Mouse (Mus musculus): ENCODE data around the gene Mov10l1. TPM values are rescaled to one million over a fixed set of nuclear protein-coding genes. Genes with fewer than 3 reads are reported as not detected.

Mov10l1 gene
- polyA plus RNA-seq (2015; fragmentation: Nextera tagmentation; extraction: Ambion mirVana), result 69.4 and 76.5 TPM in 2 replicates

DNA sequence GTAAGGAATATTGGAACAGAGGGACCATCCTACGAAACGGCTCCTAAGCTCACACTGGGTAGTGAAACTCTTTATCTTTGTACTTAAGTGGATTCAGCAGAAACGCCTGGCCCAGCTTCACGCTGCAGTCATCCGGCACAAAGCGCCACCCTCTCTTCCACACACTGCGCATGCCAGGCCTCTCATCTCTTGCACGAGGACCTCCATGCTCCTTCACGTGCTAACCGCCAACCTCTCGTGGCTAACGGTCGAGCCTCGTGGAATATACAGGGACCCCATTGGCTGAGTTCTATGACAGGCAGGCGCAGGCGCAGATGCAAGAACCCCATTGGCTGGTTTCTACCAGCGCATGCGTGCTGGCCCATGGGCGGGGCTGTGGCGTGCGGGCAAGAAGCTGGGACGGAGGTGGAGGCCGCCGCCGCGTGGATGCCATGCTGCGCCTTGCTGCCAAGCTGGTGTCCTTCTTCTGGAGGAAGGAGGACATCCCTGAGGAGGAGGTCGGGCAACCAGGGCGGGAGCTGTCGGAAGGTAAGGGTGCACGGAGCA lies at the start of gene Mov10l1:
Mov10l1 (plus strand) TSS at position 376 of the 546 bp plus-strand sequence.
- no peak for ATAC-seq (replicated peaks; ENCODE audit: insufficient number of reproducible peaks, insufficient read depth, low FRiP score, low read depth)
- Histone ChIP-seq H3K36me3 (no peaks in the 10 kb centered on the region), H3K9ac (no peak within 1 kb of the TSS), H3K27me3 (no peaks in the 10 kb centered on the region), H3K27ac (no peak within 1 kb of the TSS), H3K4me3 (no peak within 1 kb of the TSS), H3K4me2 (no peak within 1 kb of the TSS), H3K4me1 (replicated peaks) (no peaks in the 10 kb centered on the region), H3K9me3 (replicated peaks) (no peaks in the 10 kb centered on the region)
- 84% methylated on average over 31 of the region's 31 CpGs for WGBS

DNA sequence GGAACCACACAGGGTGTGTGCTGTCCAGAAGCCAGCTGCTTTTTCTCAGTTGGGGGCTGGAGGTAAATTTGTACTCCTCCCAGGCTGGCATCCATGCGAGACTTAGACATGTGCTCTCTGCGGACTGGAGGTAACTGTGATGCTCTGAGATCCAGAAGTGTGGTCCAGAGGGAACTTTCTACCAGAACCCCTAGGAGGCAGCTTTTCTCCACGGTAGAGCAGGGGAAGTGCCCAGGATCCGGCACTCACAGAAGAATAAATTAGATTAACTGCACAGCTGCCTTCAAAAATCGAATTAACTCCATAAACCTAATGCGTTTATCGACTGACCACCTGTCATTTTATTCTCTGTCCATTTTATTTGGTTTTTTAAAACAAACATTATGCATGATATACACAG lies 48.6 kb upstream of the Mov10l1 start:
- 63% methylated on average over 7 of the region's 7 CpGs for WGBS
- H3K4me1 ChIP-seq (replicated peaks), result no peaks in the 10 kb centered on the region
- H3K9me3 ChIP-seq (replicated peaks), result no peaks in the 10 kb centered on the region
- 0 out of 2 replicates have a peak, but pooled peaks have one; percentile 10 for ATAC-seq (replicated peaks; ENCODE audit: insufficient number of reproducible peaks, insufficient read depth, low FRiP score, low read depth)
- no peak overlapping the region for H3K4me2 ChIP-seq
- no peaks in the 10 kb centered on the region for H3K27me3 ChIP-seq
- no peak overlapping the region for H3K4me3 ChIP-seq
- no peaks in the 10 kb centered on the region for H3K36me3 ChIP-seq
- no peak overlapping the region for H3K9ac ChIP-seq
- no peak overlapping the region for H3K27ac ChIP-seq

DNA sequence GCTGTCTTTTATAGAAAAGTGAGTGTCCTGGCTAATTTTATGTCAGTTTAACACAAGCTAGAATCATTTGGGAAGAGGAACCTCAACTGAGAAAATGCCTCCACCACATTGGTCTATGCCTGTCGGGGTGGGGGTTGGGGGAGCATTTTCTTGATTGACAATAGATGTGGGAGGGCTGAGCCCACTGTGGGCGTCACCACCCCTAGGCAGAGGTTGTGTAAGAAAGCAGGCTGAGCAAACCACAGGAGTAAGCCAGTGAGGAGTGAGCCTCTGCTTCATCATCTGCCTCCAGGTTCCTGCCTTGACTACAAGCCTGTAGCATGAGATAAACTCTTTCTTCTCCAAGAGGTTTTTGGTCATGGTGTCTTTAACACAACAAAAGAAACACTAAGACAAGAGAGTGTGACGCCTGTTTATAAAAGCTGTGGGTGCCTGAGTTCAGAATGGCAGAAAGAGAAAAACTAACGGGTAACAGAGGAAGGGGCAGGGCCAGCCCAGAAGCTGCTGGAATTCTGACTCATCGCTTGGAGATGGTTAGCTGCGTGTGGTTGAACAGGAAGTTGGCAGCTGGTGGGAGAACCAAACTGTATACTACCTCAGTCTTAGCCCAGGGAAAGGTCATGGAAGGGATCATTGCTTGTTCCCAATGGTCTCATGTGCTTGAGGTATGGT lies 46.0 kb upstream of the Mov10l1 start:
- 61% methylated on average over 6 of the region's 6 CpGs for WGBS
- no peaks in the 10 kb centered on the region for H3K9me3 ChIP-seq (replicated peaks)
- no peak overlapping the region for H3K9ac ChIP-seq
- no peak overlapping the region for H3K4me3 ChIP-seq
- no peak for ATAC-seq (replicated peaks; ENCODE audit: insufficient number of reproducible peaks, insufficient read depth, low FRiP score, low read depth)
- H3K27me3 ChIP-seq, result no peaks in the 10 kb centered on the region
- H3K4me2 ChIP-seq, result no peak overlapping the region
- H3K27ac ChIP-seq, result no peak overlapping the region
- no peaks in the 10 kb centered on the region for H3K4me1 ChIP-seq (replicated peaks)
- no peaks in the 10 kb centered on the region for H3K36me3 ChIP-seq

DNA sequence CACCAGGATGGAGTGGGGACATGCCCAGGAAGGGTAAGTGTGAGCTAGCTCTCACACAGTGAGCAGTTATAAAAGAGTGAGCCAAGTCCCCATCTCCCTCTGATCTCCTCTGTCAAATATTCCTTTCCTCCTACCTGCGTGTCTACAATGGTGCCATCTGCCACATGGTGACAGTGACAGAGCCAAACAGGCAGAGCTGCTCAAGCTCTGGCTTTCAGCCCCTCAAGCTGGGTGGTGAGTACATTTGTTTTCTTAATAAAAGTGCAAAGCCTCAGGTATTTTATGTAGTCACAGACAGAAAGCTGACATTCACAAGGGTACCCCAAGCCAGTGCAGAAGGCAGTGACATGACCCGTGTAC lies 45.4 kb upstream of the Mov10l1 start:
- H3K4me1 ChIP-seq (replicated peaks), result no peaks in the 10 kb centered on the region; the same call in 1 of the 2 replicates
- ATAC-seq (replicated peaks; ENCODE audit: insufficient number of reproducible peaks, insufficient read depth, low FRiP score, low read depth), result no peak
- H3K4me2 ChIP-seq, result no peak overlapping the region
- no peaks in the 10 kb centered on the region for H3K36me3 ChIP-seq
- H3K27me3 ChIP-seq, result no peaks in the 10 kb centered on the region
- no peaks in the 10 kb centered on the region for H3K9me3 ChIP-seq (replicated peaks)
- H3K9ac ChIP-seq, result no peak overlapping the region
- WGBS, result 68% methylated on average over 2 of the region's 2 CpGs
- no peak overlapping the region for H3K4me3 ChIP-seq
- H3K27ac ChIP-seq, result no peak overlapping the region

DNA sequence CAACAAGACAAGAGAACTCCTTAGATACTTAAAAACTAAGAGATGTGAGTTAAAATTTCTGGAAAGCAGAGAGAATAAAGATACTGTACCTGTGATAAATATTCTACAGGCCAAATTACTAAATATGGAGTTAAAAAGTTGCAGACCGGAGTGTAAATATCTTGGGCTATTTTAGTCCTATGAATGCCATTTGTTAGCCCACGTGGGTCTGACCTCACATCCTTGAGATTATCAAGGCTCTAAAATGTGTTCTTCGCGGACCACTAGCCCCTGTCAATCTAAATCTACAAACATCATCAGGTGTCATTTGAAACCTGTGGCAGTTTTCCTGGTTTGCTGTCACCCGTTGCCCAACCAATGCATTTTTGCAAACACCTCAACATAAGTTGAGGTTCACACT lies 39.9 kb upstream of the Mov10l1 start:
- WGBS, result 29% methylated on average over 5 of the region's 5 CpGs
- Histone ChIP-seq H3K4me3 (no peak overlapping the region), H3K9ac (no peak overlapping the region), H3K27ac (peak overlapping the region; percentile 16; the same call in 1 of the 2 replicates), H3K9me3 (replicated peaks) (no peaks in the 10 kb centered on the region), H3K4me1 (replicated peaks) (peaks cover 4% of the 10 kb centered on the region; the same call in 1 of the 2 replicates), H3K36me3 (no peaks in the 10 kb centered on the region), H3K4me2 (no peak overlapping the region), H3K27me3 (no peaks in the 10 kb centered on the region)
- no peak for ATAC-seq (replicated peaks; ENCODE audit: insufficient number of reproducible peaks, insufficient read depth, low FRiP score, low read depth)

DNA sequence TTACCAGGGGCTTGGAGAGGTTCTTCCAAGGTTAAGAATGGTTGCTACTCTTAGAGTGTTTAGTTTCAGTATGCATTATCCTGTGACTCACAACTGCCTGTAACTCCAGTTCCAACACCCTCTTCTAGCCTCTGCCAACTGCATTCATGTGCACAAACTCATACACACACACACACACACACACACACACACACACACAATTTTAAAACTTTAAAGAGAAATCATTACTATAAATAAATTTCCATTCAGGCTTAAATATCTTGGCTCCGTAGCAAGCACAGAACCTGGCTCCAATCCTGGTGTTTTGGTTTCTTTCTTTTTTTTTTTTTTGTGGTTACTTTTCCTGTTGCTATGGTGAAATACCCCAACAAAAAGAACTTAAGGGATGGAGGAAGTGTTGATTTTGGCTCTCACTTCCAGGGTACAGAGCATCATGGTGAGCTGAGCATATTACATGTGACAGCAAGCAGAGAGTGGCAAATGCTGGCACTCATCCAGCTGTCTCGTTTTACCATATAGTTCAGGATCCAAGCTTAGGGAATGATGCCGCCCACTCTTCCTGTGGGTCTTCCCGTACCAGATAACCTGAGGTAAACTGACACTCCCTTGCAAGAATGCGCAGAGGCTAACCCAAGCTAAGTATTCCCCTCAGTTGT lies 38.7 kb upstream of the Mov10l1 start:
- no peaks in the 10 kb centered on the region for H3K27me3 ChIP-seq
- no peak for ATAC-seq (replicated peaks; ENCODE audit: insufficient number of reproducible peaks, insufficient read depth, low FRiP score, low read depth)
- H3K9me3 ChIP-seq (replicated peaks), result no peaks in the 10 kb centered on the region

DNA sequence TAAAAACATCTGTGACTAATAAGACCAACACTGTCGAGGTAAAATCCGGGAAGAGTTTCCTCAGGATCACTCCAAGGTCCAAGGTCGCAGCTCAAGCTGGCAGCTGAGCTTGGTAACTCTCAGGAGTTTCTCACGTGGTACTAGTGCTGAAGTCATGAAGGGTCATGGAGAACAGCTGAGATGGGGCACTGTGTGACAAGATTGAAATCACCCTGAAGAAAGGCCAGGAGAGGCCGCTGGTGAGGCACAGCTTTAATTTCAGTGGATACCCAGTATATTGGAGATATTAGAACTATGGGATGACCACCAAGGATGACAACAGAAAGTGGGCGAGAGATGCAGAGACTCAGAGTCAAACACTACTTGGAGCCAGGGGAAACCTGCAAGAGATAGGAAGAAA lies 35.9 kb upstream of the Mov10l1 start:
- no peak overlapping the region for H3K27ac ChIP-seq
- no peaks in the 10 kb centered on the region for H3K27me3 ChIP-seq
- 58% methylated on average over 6 of the region's 6 CpGs for WGBS
- no peak overlapping the region for H3K4me3 ChIP-seq
- no peak for ATAC-seq (replicated peaks; ENCODE audit: insufficient number of reproducible peaks, insufficient read depth, low FRiP score, low read depth)
- H3K9me3 ChIP-seq (replicated peaks), result no peaks in the 10 kb centered on the region
- H3K36me3 ChIP-seq, result no peaks in the 10 kb centered on the region
- H3K4me2 ChIP-seq, result no peak overlapping the region
- peaks cover 4% of the 10 kb centered on the region; the same call in 1 of the 2 replicates for H3K4me1 ChIP-seq (replicated peaks)
- H3K9ac ChIP-seq, result no peak overlapping the region

More for the DNA sequence above, 38.7 kb upstream of the Mov10l1 start:
- Histone ChIP-seq H3K36me3 (no peaks in the 10 kb centered on the region), H3K4me3 (no peak overlapping the region), H3K4me2 (no peak overlapping the region), H3K9ac (no peak overlapping the region), H3K27ac (peak overlapping the region; percentile 16; the same call in 1 of the 2 replicates), H3K4me1 (replicated peaks) (peaks cover 4% of the 10 kb centered on the region; the same call in 1 of the 2 replicates)
- WGBS, result 64% methylated on average over 5 of the region's 5 CpGs

DNA sequence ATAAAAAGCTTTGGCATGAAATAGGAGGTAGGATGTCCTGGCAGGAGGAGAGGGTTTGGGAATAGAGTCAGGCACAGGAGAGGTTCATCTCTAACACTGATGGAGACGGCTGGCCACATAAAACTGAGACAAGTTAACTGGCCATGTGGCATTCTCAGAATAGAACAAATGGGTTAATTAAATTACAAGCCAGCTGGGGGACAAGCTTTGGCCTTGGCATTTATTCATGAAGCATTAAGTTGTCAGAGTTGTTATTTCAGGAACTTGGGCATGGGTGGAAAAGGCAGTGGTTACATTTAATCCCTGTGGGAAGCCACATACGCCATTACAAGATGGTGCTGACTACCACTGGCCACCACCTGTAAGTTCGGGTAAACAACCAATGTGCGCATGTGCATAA lies 31.5 kb upstream of the Mov10l1 start:
- peaks cover 8% of the 10 kb centered on the region for H3K4me1 ChIP-seq (replicated peaks)
- no peak overlapping the region for H3K4me2 ChIP-seq
- no peak overlapping the region for H3K4me3 ChIP-seq
- no peak overlapping the region for H3K9ac ChIP-seq
- H3K9me3 ChIP-seq (replicated peaks), result no peaks in the 10 kb centered on the region
- no peak for ATAC-seq (replicated peaks; ENCODE audit: insufficient number of reproducible peaks, insufficient read depth, low FRiP score, low read depth)
- H3K27me3 ChIP-seq, result peaks cover 30% of the 10 kb centered on the region
- H3K36me3 ChIP-seq, result no peaks in the 10 kb centered on the region
- H3K27ac ChIP-seq, result no peak overlapping the region
- 84% methylated on average over 4 of the region's 4 CpGs for WGBS

DNA sequence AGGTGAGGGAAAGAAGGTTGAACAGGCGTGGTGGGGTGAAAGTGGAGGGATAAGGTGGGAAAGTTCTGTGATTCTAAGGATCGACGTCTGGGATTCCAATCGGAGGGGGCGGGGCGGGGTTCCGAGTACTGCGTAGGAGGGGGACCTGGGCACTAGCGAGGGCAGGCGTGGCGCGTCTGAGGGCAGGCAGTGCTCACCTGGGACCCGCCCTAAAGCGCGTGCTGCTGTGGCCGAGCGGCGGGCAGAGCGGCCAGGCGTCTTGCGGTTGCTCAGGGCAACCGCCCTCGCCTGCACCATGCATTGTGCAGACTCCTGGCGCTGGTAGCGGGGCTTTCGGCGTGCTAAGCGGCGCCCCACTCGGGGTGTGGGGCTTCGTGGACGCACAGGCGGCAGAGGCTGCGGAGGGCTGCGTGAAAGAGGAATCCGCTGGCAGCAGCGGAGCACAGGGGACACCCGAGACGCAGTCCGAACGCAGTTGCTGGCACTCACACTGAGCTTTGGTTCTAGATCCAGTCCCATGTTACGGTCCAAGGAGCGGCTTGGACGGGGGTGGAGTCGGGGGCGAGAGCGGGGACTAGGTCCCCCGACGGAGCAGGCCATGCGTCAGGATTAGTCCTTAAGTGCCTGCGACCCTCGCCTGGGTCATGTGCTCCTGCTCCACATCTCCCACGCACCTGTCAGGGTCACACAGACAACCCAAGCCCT lies 28.2 kb upstream of the Mov10l1 start, which contains the start of gene Ttll8:
Ttll8 (minus strand) TSS at position 51 of the 705 bp plus-strand sequence.
- Histone ChIP-seq H3K9ac (peak within 1 kb of the TSS; percentile 51), H3K27ac (no peak within 1 kb of the TSS), H3K4me1 (replicated peaks) (peaks cover 8% of the 10 kb centered on the region), H3K4me3 (peak within 1 kb of the TSS; percentile 50), H3K4me2 (peak within 1 kb of the TSS; percentile 94), H3K36me3 (no peaks in the 10 kb centered on the region), H3K27me3 (peaks cover 36% of the 10 kb centered on the region), H3K9me3 (replicated peaks) (no peaks in the 10 kb centered on the region)
- WGBS, result 3% methylated on average over 53 of the region's 53 CpGs
- ATAC-seq (replicated peaks; ENCODE audit: insufficient number of reproducible peaks, insufficient read depth, low FRiP score, low read depth), result peak; percentile 70

DNA sequence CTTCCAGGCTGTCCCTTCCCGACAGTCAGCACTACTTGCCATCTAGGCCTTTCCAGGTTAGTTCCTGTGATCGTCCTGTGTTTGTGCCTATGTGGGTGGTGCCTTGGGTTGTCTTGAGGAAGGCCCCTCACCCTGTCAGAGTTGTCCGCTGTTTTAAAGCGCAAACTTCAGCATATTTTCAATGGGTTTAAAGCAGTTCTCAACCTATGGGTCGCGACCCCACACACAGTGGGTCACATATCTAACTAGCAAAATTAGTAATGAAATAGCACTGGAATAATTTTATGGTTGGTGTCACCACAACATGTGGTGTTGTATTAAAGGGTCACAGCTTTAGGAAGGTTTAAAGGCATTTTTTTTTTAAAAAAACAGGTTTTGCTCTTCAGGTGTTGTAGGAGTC lies 27.4 kb upstream of the Mov10l1 start:
- H3K9me3 ChIP-seq (replicated peaks), result no peaks in the 10 kb centered on the region
- 87% methylated on average over 6 of the region's 6 CpGs for WGBS
- H3K27me3 ChIP-seq, result peaks cover 36% of the 10 kb centered on the region
- H3K36me3 ChIP-seq, result no peaks in the 10 kb centered on the region
- H3K27ac ChIP-seq, result no peak overlapping the region
- no peak overlapping the region for H3K4me2 ChIP-seq
- no peak overlapping the region for H3K4me3 ChIP-seq
- H3K4me1 ChIP-seq (replicated peaks), result peaks cover 8% of the 10 kb centered on the region
- H3K9ac ChIP-seq, result no peak overlapping the region
- no peak for ATAC-seq (replicated peaks; ENCODE audit: insufficient number of reproducible peaks, insufficient read depth, low FRiP score, low read depth)

DNA sequence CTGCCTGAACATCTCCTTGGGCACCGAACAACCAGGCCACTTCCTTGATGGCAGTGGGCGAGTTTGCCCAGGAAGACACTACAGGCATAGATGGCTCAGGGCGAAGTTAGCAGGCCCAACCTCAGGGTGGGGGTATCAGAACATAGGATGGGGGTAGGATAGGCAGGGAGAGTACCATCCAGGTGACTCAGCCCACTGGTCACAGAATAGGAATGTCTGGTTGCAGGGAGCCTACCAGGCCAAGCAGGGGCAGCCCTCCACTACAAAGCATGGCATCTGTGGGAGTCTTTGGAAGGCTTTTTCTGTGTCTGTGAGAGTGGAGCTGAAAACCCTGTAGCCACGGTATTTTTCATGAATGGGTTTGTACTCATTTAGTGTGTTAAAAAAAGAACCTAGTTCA lies 25.2 kb upstream of the Mov10l1 start:
- Histone ChIP-seq H3K4me1 (replicated peaks) (peaks cover 8% of the 10 kb centered on the region), H3K27me3 (peaks cover 36% of the 10 kb centered on the region), H3K4me3 (no peak overlapping the region), H3K36me3 (no peaks in the 10 kb centered on the region), H3K27ac (no peak overlapping the region), H3K9me3 (replicated peaks) (no peaks in the 10 kb centered on the region), H3K4me2 (no peak overlapping the region), H3K9ac (no peak overlapping the region)
- ATAC-seq (replicated peaks; ENCODE audit: insufficient number of reproducible peaks, insufficient read depth, low FRiP score, low read depth), result no peak
- 82% methylated on average over 4 of the region's 4 CpGs for WGBS

Measured in heart, embryonic 15.5 days (tissue).